Mouse (Mus musculus) spleen, adult 2 months (tissue): ENCODE measurements at regions not wholly inside any gene's neighbourhood (a gene's known extent, or its start where the extent isn't known, plus 50 kb on each side); places are given as distances from the start of the nearest gene placed in this dataset.

Experiments
- DNase-seq, 2 experiments: peaks; one replicate each; pipeline versions ENCODE4 v3.0.0 to v3.0.0-alpha.2; 2012 to 2021; ENCODE audit warnings: low spot score in 2 of 2, low read depth in 1 of 2
- H3K27ac ChIP-seq: fragments of 200-500 bp; 2 replicates; pipeline ENCODE4 v1.5.1; 2012; ENCODE audit warnings: low read length, inconsistent platforms; ENCODE audit not compliant: insufficient read depth
- H3K27me3 ChIP-seq: fragments of 200-500 bp; 2 replicates; pipeline ENCODE4 v1.6.1; 2012; ENCODE audit warnings: mild to moderate bottlenecking, moderate library complexity, low read length, inconsistent platforms; ENCODE audit not compliant: control insufficient read depth, insufficient read depth
- H3K36me3 ChIP-seq: fragments of 200-500 bp; 2 replicates; pipeline ENCODE4 v1.6.1; 2012; ENCODE audit warnings: mild to moderate bottlenecking, low read length, inconsistent platforms; ENCODE audit not compliant: control insufficient read depth, insufficient read depth
- H3K4me1 ChIP-seq: fragments of 200-500 bp; 2 replicates; pipeline ENCODE4 v1.6.1; 2011; ENCODE audit warnings: inconsistent platforms; ENCODE audit not compliant: control insufficient read depth, insufficient read depth, insufficient read length
- H3K4me3 ChIP-seq: fragments of 200-500 bp; 2 replicates; pipeline ENCODE4 v1.5.1; 2011; ENCODE audit warnings: mild to moderate bottlenecking, inconsistent platforms; ENCODE audit not compliant: insufficient read depth, insufficient read length; ENCODE audit errors: extremely low read depth
- CTCF ChIP-seq: fragments of 200-500 bp; IDR thresholded peaks from 2 replicates; pipeline ENCODE4 v1.5.1; 2011; ENCODE audit warnings: mild to moderate bottlenecking, inconsistent platforms; ENCODE audit not compliant: insufficient read depth, insufficient read length, insufficient replicate concordance; ENCODE audit errors: extremely low read depth
- POLR2A ChIP-seq: fragments of 200-500 bp; IDR thresholded peaks from 2 replicates; pipeline ENCODE4 v1.6.1; 2011; ENCODE audit warnings: low read depth, low read length, inconsistent platforms
- WGBS: fragments of 180-500 bp; shearing (Covaris S2); methylation state at CpG from one replicate; pipeline ENCODE4 v1.1.7; 2018; 5-methylcytosine and 5-hydroxymethylcytosine counted together

DNA sequence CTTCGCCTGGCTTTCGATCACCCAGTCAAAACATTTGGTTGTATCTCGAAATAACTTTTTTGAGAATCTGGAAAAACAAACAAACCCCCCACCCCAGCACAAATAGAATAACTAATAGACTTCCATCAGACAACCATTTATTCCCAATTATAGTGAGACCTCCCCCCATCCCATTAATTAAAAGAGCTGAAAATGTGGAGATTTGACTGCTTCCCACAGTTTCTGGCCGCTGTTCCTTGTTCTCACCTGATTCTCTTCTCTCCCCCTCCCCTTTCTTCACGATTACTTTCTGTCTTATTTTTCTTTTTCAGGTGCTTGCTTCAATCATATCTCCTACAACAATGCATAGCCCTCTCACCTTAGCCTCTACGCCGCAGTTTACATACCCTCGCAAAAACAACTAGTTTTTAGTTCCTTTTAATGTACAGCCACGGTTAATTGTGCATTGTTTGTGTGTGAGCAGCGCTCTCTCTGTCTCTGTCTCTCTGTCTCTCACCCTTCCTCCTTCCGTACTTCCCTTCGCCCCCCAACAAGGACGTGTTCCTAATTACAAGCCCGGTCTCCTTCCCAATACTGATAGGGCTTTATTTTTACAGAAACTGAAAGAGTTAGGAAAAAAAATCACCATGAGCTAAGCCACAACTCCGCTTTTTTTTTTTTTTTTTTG lies 80.2 kb downstream of the Kcnrg start:
- Histone ChIP-seq H3K27me3 (peaks cover 23% of the 10 kb centered on the region), H3K4me1 (peaks cover 26% of the 10 kb centered on the region), H3K4me3 (peak overlapping the region; percentile 59), H3K27ac (no peak overlapping the region), H3K36me3 (no peaks in the 10 kb centered on the region)
- TF ChIP-seq POLR2A (no peak), CTCF (no peak)
- no peak for DNase-seq
- 3% methylated on average over 15 of the region's 15 CpGs for WGBS

DNA sequence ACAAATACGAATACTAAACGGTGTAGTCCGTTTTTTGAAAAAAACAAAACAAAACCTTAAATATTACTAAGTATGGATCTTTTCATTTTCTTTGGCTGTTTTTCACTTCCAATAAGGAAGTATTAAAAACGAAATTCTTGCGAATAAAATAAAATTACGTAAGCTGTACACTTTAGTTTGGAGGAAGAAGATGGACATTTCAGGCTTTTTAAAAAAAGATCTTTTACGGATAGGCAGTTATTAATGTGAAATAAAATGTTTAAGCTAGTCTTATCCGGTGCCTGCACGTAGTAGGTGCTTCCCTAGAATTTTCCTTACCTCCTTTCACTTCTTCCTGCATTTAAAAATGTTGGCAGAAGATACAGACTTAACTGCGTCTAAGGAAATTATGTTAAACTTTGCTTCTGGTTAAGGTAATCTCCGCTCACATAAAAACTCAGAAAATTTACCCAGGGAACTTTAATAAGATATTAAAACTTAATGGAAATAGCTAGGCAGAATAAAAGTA lies 80.8 kb downstream of the Kcnrg start:
- Histone ChIP-seq H3K4me3 (no peak overlapping the region; the same call in 1 of the 2 replicates), H3K27ac (no peak overlapping the region), H3K27me3 (peaks cover 23% of the 10 kb centered on the region), H3K36me3 (no peaks in the 10 kb centered on the region), H3K4me1 (peaks cover 26% of the 10 kb centered on the region)
- no peak for DNase-seq
- WGBS, result 11% methylated on average over 11 of the region's 11 CpGs
- TF ChIP-seq CTCF (no peak), POLR2A (no peak)

DNA sequence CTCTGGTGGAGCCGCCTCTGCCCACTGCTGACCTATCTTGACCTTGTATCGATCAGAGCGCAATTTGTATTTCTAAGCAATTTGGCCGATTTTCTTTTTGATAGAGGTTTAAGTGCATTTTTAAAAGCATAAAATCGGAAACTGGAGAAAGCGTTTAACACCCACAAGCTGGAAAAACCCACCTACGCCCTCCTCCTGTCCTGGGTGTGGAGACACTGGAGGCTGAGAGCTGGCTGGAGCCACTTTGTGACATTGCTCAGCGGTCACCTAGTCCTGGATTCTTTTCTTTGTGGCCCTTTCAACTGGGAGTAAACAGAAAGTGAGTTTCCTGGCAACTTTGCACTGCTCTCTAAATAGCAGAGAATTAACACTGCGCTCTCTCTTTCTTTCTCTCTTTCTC lies 81.4 kb downstream of the Kcnrg start:
- no peak for DNase-seq
- WGBS, result 10% methylated on average over 9 of the region's 9 CpGs
- Histone ChIP-seq H3K4me1 (peaks cover 26% of the 10 kb centered on the region), H3K4me3 (peak overlapping the region; percentile 20; the same call in 1 of the 2 replicates), H3K36me3 (no peaks in the 10 kb centered on the region), H3K27ac (no peak overlapping the region), H3K27me3 (peaks cover 23% of the 10 kb centered on the region)
- TF ChIP-seq CTCF (no peak), POLR2A (no peak)

DNA sequence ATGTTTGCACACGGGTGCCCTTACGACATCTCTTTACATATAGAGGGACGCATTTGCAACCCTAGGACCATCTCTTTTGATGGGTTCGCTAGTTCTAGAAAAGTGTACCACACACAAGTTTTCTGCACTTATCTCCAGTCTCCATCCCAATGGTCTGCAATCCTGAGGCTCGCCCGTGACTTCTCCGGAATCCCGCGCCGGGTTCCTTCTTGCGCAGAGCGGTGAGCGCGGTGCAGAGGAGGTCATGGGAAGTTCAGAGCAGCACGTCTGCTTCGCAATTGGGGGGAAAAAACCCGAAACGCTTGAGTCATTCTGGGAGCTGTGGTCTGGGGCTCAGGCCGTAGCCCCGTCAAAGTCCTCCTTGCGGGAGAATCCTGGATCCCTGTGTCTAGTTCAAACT lies 82.0 kb downstream of the Kcnrg start:
- H3K27ac ChIP-seq, result no peak overlapping the region
- H3K4me3 ChIP-seq, result peak overlapping the region; percentile 10; the same call in 1 of the 2 replicates
- peaks cover 23% of the 10 kb centered on the region for H3K4me1 ChIP-seq
- peaks cover 23% of the 10 kb centered on the region for H3K27me3 ChIP-seq
- TF ChIP-seq CTCF (no peak), POLR2A (no peak)
- 3% methylated on average over 21 of the region's 21 CpGs for WGBS
- no peak for DNase-seq
- no peaks in the 10 kb centered on the region for H3K36me3 ChIP-seq

DNA sequence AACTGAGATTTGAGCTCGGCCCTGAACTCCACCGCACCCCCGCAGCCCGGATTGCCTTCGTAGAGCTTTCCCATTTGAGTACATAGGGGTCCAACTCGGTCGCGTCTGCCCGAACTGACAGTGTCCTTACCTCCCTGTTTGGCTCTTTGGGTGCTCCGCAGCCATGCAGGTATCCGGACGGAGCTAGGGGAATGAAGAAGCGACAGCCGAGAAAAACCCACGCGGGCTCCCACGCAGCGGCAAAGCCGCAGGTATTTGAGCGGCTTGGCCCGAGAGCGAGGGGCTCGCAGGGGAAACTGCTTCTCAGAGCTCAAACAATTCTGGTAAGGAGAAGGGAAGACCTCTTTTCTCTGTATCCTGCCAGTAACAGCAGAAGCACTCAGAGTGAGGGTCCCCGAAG lies 82.5 kb downstream of the Kcnrg start:
- DNase-seq, result no peak
- H3K36me3 ChIP-seq, result no peaks in the 10 kb centered on the region
- peaks cover 19% of the 10 kb centered on the region for H3K4me1 ChIP-seq
- TF ChIP-seq POLR2A, result no peak
- no peak for TF ChIP-seq CTCF
- 54% methylated on average over 24 of the region's 24 CpGs for WGBS
- peaks cover 23% of the 10 kb centered on the region for H3K27me3 ChIP-seq
- no peak overlapping the region for H3K4me3 ChIP-seq
- H3K27ac ChIP-seq, result no peak overlapping the region

DNA sequence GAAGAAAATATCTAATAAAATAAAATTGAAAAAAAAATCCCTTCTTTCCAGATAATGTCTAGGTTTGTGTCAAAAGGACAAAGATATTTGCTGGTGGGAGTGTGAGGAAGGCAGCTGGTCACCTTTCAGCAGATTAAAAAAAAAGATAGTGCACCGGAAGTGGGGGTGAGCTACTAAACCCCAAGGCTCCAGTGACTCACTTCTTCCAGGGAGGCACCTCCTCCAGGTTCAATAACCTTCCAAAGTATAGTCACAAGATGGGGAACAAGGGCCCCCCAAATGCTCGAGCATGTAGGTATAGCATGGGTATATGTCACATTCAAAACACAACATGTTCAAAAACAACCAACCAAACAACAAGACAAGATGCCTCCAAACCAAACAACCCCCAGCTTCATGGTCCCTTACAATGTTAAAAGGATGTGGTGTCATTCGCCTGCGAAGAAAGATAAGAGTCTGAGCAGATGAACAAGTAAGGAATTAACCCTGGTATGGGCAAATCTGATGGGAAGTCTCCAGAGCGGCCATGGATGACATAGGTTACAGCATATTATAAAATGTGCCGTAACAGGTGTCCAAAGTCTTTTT lies 84.6 kb downstream of the Kcnrg start:
- WGBS, result 70% methylated on average over 6 of the region's 6 CpGs
- H3K27ac ChIP-seq, result no peak overlapping the region
- H3K36me3 ChIP-seq, result no peaks in the 10 kb centered on the region
- peaks cover 7% of the 10 kb centered on the region for H3K4me1 ChIP-seq
- peaks cover 15% of the 10 kb centered on the region for H3K27me3 ChIP-seq
- no peak overlapping the region for H3K4me3 ChIP-seq
- no peak for DNase-seq
- TF ChIP-seq CTCF (no peak), POLR2A (no peak)

DNA sequence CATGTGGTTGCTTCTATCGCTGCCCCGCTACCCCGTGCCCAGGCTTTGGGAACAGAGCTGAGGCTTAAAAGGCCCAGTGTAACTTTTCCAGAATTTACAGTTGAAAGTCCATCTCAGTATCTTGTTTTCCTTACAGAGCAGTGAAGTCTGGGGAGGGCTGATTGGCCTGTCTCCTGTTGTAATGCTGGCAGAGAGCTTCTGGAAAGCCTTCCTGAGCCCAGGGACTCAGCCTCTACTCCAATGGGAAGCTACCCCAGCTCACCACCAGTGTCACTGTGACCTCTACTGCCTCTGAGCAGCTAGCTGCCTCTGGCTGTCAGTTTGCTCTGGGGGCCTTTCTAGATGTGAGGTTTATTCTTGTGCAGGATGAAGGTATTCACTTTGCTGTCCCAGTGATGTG lies 87.5 kb downstream of the Kcnrg start:
- 92% methylated on average over 3 of the region's 3 CpGs for WGBS
- no peak for DNase-seq
- Histone ChIP-seq H3K27me3 (peaks cover 3% of the 10 kb centered on the region), H3K36me3 (no peaks in the 10 kb centered on the region), H3K4me1 (no peaks in the 10 kb centered on the region), H3K4me3 (no peak overlapping the region), H3K27ac (no peak overlapping the region)
- no peak for TF ChIP-seq CTCF
- no peak for TF ChIP-seq POLR2A
